Mouse (Mus musculus) gastrocnemius, postnatal 14 days (tissue): ENCODE data around the gene Nid1. TPM values are rescaled to one million over a fixed set of nuclear protein-coding genes. Genes with fewer than 3 reads are reported as not detected.
A peak's percentile ranks its signal among the peaks of the same experiment; 100 is the strongest.

Experiments used
- DNase-seq: peaks from one replicate; pipeline ENCODE4 v3.0.0; 2021; ENCODE audit warnings: mixed read lengths
- intact Hi-C: fragments of 180-260 bp; cut with DNase I; formaldehyde crosslinking; loops from one replicate; pipeline ENCODE4 v1.15.1; 2025; ENCODE audit warnings: low total_unique reads
- total RNA-seq, 2 experiments: library from RNA; stranded (reverse); gene quantifications; 2 replicates each; pipeline ENCODE4 v1.2.3; 2021

The Nid1 gene
- total RNA-seq, 2 experiments from 2014 or later = 169 to 193 TPM

DNA sequence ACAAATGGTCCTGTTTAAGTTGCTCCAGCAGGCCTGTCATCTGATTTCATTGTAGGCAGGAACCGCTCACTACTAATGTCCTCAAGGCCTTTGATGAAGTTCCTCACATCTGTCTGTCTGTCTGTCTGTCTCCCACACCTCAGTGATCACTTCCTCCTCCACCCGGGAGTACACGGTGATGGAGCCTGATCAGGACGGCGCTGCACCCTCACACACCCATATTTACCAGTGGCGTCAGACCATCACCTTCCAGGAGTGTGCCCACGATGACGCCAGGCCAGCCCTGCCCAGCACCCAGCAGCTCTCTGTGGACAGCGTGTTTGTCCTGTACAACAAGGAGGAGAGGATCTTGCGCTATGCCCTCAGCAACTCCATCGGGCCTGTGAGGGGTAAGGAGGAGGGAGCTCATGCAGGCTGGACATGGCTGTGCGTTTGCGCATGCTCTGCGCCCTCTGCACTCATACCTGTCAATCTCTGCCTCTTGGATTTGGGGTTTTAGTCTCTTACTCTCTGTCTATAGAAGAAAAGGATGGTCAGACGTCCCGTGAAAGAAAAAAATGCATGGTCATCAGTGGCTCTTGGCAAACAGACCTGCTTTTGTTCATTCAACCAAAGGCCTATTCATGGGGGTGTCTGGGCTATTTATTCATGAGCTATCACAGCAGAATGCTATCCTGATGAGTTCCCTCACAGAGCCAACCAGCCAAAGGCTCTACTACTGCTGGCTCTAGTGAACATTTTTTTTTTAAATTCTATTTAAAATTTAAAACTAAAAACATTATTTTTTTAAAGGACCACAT is 44.7 kb downstream of the Nid1 start:
- intact Hi-C loops = no loop called here
- no peak for DNase-seq

DNA sequence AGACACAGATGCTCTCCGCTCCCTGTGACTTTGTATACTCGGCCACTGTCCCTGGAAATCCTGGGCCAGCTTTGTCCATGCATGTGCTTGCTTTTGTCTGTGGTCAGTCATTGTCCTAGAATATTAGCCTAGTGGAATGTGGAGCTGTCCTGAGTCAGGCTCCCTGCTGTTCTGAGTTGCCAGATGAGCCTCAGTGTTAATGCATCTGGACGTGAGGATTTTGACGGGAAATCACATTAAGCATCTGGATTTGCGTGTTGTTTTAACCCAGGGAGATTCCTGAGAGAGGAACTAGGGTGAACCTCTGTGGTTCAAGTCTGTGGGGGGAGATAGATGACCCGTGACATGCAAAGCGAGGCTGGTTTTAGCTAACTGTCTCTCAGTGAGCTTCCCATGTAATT is 47.0 kb downstream of the Nid1 start:
- no peak for DNase-seq
- intact Hi-C loops = no loop called here

- intact Hi-C loops = no loop called here
- no peak for DNase-seq
Observed at GRCm38 (mm10) chr13:13484883-13485282, 47.5 kb downstream of the Nid1 start.

DNA sequence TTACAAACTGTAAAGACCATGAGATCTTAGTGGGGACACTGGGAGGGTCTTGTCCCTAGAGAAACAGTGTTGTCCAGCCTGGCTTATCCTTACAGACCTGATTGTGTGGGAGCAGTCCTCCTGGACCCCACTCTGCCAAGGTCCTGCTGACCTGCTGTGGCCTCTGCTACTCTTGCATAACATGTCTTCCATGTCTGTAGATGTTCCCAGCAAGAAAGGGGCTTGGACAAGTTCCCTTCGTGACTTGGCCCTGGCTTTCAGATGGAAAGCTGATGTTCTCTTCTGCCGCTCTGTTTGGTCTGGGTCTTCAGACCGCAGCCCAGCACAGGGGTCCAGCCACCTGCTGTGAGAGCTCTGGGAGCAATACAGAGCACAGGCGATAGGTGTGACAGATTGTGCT is 48.3 kb downstream of the Nid1 start:
- intact Hi-C loops = no loop called here
- DNase-seq = peak; percentile 49

GRCm38 (mm10) chr13:13487851-13488250 is 50.5 kb downstream of the Nid1 start:
- intact Hi-C loops = no loop called here
- peak; percentile 59 for DNase-seq

DNA sequence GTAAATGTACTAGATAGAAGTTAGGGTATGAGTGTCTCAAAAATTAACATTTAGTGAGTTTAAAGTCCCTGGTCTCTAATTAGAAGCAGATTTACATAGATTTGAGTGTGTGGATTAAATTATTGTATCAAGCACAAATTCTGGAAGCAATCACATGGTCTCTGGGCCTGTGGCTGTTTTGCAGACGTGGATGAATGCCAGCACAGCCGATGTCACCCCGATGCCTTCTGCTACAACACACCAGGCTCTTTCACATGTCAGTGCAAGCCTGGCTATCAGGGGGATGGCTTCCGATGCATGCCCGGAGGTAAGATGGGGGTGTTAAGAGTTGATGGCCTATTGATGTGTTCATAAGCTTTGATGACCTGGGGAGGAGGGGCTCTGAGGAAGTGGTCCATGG is 52.5 kb downstream of the Nid1 start:
- intact Hi-C loops = no loop called here
- no peak for DNase-seq

DNA sequence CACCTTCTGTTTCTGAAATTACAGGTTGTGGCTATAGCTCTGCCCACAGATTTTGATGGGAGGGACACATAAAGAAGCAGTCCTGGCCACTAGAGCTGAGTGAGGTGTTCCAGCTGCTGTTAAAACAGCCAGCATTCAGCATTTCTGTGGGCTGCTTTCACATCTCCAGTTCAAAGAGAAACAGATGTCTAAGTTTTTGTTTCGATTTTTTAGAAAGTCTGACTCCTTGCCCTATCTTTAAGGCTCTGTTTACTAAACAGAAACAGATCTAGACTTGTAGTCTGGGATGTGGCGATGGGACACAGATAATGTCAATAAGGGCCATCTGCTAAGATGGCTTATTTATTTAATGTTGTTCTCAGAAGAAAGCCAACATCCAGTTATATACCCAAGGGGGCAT is 54.8 kb downstream of the Nid1 start:
- DNase-seq = no peak
- intact Hi-C loops = no loop called here

- DNase-seq = no peak
- intact Hi-C loops = no loop called here
Observed at GRCm38 (mm10) chr13:13493517-13493916, 56.2 kb downstream of the Nid1 start.

- intact Hi-C loops = no loop called here
- DNase-seq = no peak
Observed at GRCm38 (mm10) chr13:13498022-13498421, 60.7 kb downstream of the Nid1 start.

- no peak for DNase-seq
- intact Hi-C loops = no loop called here
Observed at GRCm38 (mm10) chr13:13502406-13502805, 65.1 kb downstream of the Nid1 start.

GRCm38 (mm10) chr13:13503695-13504386 is 66.5 kb downstream of the Nid1 start:
- DNase-seq = no peak
- intact Hi-C loops = no loop called here

DNA sequence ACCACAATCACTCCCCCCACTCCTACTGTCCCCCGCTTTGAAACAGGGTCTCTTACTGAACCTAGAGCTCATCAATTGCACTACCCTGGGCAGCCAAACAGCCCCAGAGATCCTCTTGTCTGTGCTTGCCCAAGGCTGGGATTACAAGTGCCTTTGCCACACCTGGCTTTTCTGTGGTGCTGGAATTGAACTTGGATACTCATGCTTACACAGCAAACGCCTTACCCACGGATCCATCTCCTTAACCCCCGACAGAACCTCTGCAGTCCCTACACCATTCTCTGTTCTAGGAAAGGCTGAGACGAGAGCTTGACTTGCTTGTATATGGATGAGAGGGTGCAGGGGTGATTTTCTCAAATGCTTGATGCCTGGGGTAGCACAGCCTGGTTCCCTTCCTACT is 67.7 kb downstream of the Nid1 start:
- no peak for DNase-seq
- intact Hi-C loops = no loop called here

GRCm38 (mm10) chr13:13506556-13506955 is 69.2 kb downstream of the Nid1 start:
- intact Hi-C loops = no loop called here
- no peak for DNase-seq

- intact Hi-C loops = loop anchor here (10.0 kb wide), 1 partner anchor 100 kb away; no protein-coding TSS in a partner anchor
- no peak for DNase-seq
Observed at GRCm38 (mm10) chr13:13514861-13515260, 77.5 kb downstream of the Nid1 start.

DNA sequence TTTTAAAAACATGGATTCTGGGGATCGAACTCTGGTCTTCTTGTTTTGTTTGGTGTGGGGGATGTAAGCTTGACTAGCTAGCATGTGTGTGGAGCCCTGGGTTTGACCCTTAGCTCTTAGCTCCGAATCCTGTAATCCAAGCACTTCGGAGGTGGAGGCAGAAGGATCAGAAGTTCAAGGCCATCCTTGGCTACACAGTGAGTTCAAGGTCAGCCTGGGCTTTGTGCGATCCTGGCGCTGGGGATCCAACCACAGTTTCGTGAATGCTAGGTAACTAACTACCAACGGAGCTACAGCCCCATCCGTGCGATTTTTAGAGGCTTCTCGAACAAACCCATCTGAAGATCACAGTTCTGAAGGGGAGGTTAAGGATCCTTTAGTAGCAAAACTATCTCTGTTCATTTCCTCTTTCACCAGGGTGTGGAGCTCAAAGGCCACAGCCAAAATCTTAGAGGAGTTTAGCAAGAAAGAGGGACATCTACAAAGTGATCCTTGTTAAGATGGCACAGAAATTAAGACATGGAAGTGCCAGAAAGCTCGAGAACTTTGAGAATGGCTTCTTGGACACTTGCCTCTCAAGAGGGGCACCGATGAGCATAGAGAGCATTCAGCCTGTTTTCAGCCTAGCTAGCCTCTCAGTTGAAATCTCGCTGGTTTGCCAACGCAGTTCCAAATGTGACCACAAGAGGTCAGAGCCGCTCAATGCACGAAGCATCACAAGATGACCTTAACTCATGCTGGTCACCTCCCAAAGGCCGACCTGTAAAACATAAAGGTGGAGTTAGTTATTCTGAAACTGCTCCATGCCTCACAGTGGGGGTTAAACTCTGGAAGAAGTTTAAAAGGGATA is 79.2 kb downstream of the Nid1 start:
- DNase-seq = peak; percentile 77
- intact Hi-C loops = loop anchor here (10.0 kb wide), 1 partner anchor 98 kb away; no protein-coding TSS in a partner anchor

DNA sequence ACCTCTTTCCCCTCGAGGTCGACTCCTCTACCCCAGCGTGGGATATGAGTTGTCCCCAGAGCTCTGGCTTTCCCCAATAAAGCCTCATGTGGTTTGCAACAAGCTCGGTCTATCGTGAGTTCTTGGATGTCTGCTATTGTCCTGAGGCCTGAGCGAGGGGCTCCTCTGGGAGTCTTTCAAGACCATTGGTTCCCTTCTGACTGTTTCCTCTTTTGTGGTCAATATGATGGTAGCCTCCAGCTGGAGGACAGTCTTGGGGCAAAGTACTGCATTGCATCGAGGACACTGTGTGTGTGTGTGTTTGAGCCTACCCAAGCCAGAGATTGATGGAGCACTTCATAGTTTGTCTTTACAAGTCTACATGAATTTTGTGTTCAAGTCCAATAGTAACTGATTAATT is 80.8 kb downstream of the Nid1 start:
- intact Hi-C loops = loop anchor here (10.0 kb wide), 1 partner anchor 97 kb away; no protein-coding TSS in a partner anchor
- DNase-seq = no peak

DNA sequence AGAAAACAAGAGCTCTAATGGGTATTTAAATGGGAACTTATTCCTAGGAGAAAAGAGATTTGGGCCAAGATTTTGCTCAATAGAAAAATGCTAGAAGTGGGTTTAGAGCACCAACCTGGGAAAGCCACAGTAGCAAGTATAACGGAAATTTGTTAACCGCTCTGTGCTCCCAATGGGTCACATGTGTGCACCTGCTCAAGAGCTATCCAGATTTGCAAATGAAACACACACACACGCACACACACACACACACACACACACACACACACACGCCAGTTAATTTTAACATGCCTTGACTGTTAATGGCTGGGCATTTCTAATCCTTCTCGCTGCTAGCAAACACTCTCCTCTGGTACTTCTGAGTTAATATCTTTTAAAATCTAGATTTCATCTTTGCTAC is 83.1 kb downstream of the Nid1 start:
- no peak for DNase-seq
- intact Hi-C loops = no loop called here

DNA sequence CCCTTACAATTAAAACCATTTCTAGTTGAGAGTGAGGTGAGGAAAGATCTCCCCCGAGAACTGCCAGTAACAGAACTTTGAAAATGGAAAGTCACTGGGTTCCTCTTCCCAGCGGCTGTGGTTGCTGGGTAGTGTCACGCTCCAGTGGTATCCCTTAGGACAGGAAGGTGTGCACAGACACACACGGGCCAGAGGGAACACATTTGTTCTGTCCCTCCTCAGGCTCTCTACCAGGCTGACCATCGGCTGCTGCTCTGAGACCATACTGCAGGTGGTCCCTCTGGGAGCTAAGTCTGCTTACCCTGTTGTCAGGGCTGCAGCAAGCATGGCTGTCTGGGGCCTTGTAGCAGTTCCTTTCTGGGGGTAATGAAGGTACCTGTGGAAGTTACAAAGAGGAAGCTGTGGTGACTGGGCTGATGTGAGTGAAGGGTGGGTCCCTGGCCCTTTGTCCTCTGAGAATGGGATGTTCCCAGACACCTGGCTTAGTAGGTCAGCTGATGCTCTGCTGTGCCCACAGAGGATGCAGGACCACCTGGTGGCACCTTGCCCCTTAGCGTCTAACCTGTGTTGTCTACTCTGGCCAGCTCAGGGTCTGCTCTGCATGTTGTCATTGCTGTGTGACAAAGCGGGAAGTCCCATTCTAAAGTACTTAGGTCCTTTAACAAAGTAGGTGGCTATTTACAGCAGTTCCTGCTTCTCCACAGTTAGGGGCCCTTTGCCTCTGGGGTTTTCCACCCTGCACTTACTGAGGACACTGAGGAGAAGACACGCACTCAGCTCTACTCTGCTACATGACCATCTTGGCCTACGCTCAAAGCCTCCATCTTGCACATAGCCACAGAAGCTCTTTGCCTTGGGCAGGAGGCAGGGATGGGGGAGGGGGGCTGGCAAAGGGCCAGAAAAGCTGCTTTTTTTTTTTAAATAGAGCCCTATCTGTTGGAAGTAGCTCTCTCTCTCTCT is 86.6 kb downstream of the Nid1 start:
- intact Hi-C loops = no loop called here
- DNase-seq = no peak

- DNase-seq = no peak
- intact Hi-C loops = no loop called here
Observed at GRCm38 (mm10) chr13:13525205-13525604, 87.9 kb downstream of the Nid1 start.
